Mouse (Mus musculus): ENCODE data around the gene Cdh12. TPM values are rescaled to one million over a fixed set of nuclear protein-coding genes. Genes with fewer than 3 reads are reported as not detected.

Gene Cdh12
- total and polyA plus RNA-seq, 3 experiments = not detected

DNA sequence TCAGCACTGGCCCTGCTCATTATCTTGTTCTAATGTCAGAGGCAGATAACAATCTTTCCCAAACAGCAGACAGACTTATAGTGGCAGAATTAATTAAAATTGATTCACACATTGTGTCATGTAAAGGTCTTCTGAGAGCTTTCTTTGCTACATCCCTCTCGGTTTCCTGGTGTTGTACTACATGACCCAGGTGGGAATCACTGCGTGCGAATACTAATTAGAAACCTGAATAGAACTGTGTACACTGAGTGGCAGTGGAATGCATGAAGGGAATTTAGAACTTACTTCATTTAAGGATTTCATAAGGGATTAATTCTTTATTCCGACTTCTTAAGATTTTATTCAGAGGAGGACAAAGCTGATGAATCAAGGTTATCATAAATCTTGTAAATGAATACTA lies 121.9 kb downstream of the Cdh12 start:
- no peaks in the 10 kb centered on the region for H3K9me3 ChIP-seq (replicated peaks; ENCODE audit: insufficient read depth, low read length)
- H3K79me2 ChIP-seq (ENCODE audit: control insufficient read depth, insufficient read depth, low read length, poor library complexity) = no peaks in the 10 kb centered on the region
- H3K27me3 ChIP-seq (ENCODE audit: control insufficient read depth in 1 of 2, insufficient read depth in 2 of 2, low read length in 2 of 2) = no peaks in the 10 kb centered on the region
- TF ChIP-seq MYC (IDR thresholded peaks at IDR 0.05; ENCODE audit: low read depth, low read length) (no peak), JUND (IDR thresholded peaks at IDR 0.05; ENCODE audit: low read depth, low read length) (no peak), MEF2A (IDR thresholded peaks at IDR 0.05; ENCODE audit: extremely low read depth, insufficient replicate concordance, low read depth, low read length, poor library complexity, severe bottlenecking) (no peak), HCFC1 (IDR thresholded peaks at IDR 0.05; ENCODE audit: low read depth, low read length) (no peak), SMC3 (IDR thresholded peaks at IDR 0.05; ENCODE audit: low read depth, low read length) (no peak), RCOR1 (IDR thresholded peaks at IDR 0.05; ENCODE audit: low read depth, low read length) (no peak), ELF1 (IDR thresholded peaks at IDR 0.05; ENCODE audit: low read depth, low read length) (no peak), CHD1 (IDR thresholded peaks at IDR 0.05; ENCODE audit: low read depth, low read length) (no peak), GABPA (IDR thresholded peaks at IDR 0.05; ENCODE audit: low read depth, low read length) (no peak), ZMIZ1 (IDR thresholded peaks at IDR 0.05; ENCODE audit: low read depth, low read length) (no peak), E2F4 (IDR thresholded peaks at IDR 0.05; ENCODE audit: borderline replicate concordance, low read depth, low read length) (no peak), NELFE (IDR thresholded peaks at IDR 0.05; ENCODE audit: low read depth, low read length) (no peak)
- H3K4me1 ChIP-seq (ENCODE audit: control insufficient read depth in 1 of 2, insufficient read depth in 2 of 2, low read length in 2 of 2) = no peaks in the 10 kb centered on the region
- DNase-seq (ENCODE audit: low read depth, low spot score) = no peak
- no peak overlapping the region for H3K9ac ChIP-seq (ENCODE audit: control insufficient read depth, low read depth, low read length, poor library complexity, severe bottlenecking)
- no peak overlapping the region for H3K27ac ChIP-seq (ENCODE audit: control insufficient read depth, low read depth, low read length)
- no peak overlapping the region for H3K4me3 ChIP-seq (ENCODE audit: control insufficient read depth in 1 of 2, insufficient read depth in 1 of 2, low read depth in 2 of 2, low read length in 2 of 2)
- H3K36me3 ChIP-seq (ENCODE audit: control insufficient read depth in 1 of 2, insufficient read depth in 2 of 2, low read length in 2 of 2) = no peaks in the 10 kb centered on the region

DNA sequence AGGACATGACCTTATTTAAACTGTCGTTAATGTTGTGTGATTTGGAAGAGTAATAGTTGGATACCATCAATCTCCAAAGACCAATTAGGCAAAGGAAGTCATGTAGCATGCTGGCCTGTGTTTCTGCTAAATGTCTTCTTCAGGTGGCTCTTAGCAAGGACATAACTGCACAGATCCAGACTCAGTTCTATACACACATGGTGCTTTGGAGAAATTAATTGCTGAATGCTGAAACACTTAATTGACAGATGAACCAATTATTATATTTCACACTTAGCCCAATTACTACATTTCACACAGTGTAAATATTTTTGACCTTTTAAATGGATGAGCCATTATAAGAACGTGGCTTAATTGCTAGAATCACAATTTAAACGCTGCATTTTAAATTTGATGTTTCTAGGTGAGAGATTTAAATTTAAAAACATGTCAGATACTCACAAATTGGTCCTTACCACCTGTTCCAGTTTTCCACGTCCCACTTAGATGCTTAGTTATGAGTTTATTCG lies 133.6 kb downstream of the Cdh12 start:
- Histone ChIP-seq H3K27me3 (ENCODE audit: control insufficient read depth in 1 of 2, insufficient read depth in 2 of 2, low read length in 2 of 2) (no peaks in the 10 kb centered on the region), H3K27ac (ENCODE audit: control insufficient read depth, low read depth, low read length) (no peak overlapping the region), H3K9me3 (replicated peaks; ENCODE audit: insufficient read depth, low read length) (no peaks in the 10 kb centered on the region), H3K36me3 (ENCODE audit: control insufficient read depth in 1 of 2, insufficient read depth in 2 of 2, low read length in 2 of 2) (no peaks in the 10 kb centered on the region), H3K79me2 (ENCODE audit: control insufficient read depth, insufficient read depth, low read length, poor library complexity) (no peaks in the 10 kb centered on the region), H3K4me1 (ENCODE audit: control insufficient read depth in 1 of 2, insufficient read depth in 2 of 2, low read length in 2 of 2) (no peaks in the 10 kb centered on the region), H3K9ac (ENCODE audit: control insufficient read depth, low read depth, low read length, poor library complexity, severe bottlenecking) (no peak overlapping the region), H3K4me3 (ENCODE audit: control insufficient read depth in 1 of 2, insufficient read depth in 1 of 2, low read depth in 2 of 2, low read length in 2 of 2) (no peak overlapping the region)
- TF ChIP-seq ZC3H11A (IDR thresholded peaks at IDR 0.05; ENCODE audit: low read depth, low read length) = no peak
- no peak for TF ChIP-seq POLR2AphosphoS5 (IDR thresholded peaks at IDR 0.05; ENCODE audit: borderline replicate concordance, low read depth, low read length)
- TF ChIP-seq HCFC1 (IDR thresholded peaks at IDR 0.05; ENCODE audit: low read depth, low read length) = no peak
- no peak for TF ChIP-seq MAZ (IDR thresholded peaks at IDR 0.05; ENCODE audit: low read depth, low read length)
- TF ChIP-seq CTCF (IDR thresholded peaks at IDR 0.05 in 2 of 3, conservative IDR thresholded peaks at IDR 0.05 in 1 of 3; ENCODE audit: control insufficient read depth in 1 of 3, insufficient read depth in 1 of 3, low read depth in 2 of 3, low read length in 3 of 3, poor library complexity in 1 of 3, severe bottlenecking in 1 of 3) = no peak
- no peak for TF ChIP-seq JUND (IDR thresholded peaks at IDR 0.05; ENCODE audit: low read depth, low read length)
- TF ChIP-seq RAD21 (IDR thresholded peaks at IDR 0.05; ENCODE audit: low read depth, low read length) = no peak
- TF ChIP-seq USF2 (IDR thresholded peaks at IDR 0.05; ENCODE audit: borderline replicate concordance in 1 of 2, insufficient read depth in 1 of 2, low read depth in 1 of 2, low read length in 2 of 2) = no peak
- TF ChIP-seq SIN3A (IDR thresholded peaks at IDR 0.05; ENCODE audit: low read length) = no peak
- no peak for TF ChIP-seq MAX (IDR thresholded peaks at IDR 0.05; ENCODE audit: low read length)
- TF ChIP-seq MYB (IDR thresholded peaks at IDR 0.05; ENCODE audit: low read depth, low read length) = no peak
- TF ChIP-seq CHD1 (IDR thresholded peaks at IDR 0.05; ENCODE audit: low read depth, low read length) = no peak
- no peak for TF ChIP-seq NRF1 (IDR thresholded peaks at IDR 0.05; ENCODE audit: insufficient read depth, low read depth, low read length, poor library complexity, severe bottlenecking)
- no peak for TF ChIP-seq USF1 (IDR thresholded peaks at IDR 0.05; ENCODE audit: low read depth, low read length)
- TF ChIP-seq ETS1 (IDR thresholded peaks at IDR 0.05; ENCODE audit: low read depth, low read length) = no peak
- no peak for TF ChIP-seq KAT2A (conservative IDR thresholded peaks at IDR 0.05; ENCODE audit: low read depth, low read length)
- TF ChIP-seq E2F4 (IDR thresholded peaks at IDR 0.05; ENCODE audit: borderline replicate concordance, low read depth, low read length) = no peak
- no peak for DNase-seq (ENCODE audit: low read depth, low spot score)

Data from MEL (cell line).